Mouse (Mus musculus) hindbrain, embryonic 12.5 days (tissue): Measurements from ENCODE around the gene Ttc5. TPM values are rescaled to one million over a fixed set of nuclear protein-coding genes. Genes with fewer than 3 reads are reported as not detected.
A peak's percentile ranks its signal among the peaks of the same experiment; 100 is the strongest.

Source experiments
- ATAC-seq: fragments of 200-750 bp; cut with Nextera tagmentation; 2 replicates; pipeline ENCODE4 v1.8.0; 2017; ENCODE audit warnings: moderate TSS enrichment; ENCODE audit not compliant: low FRiP score
- H3K27ac ChIP-seq: fragments of 300-500 bp; sonication (generic); 2 replicates; pipeline ENCODE4 v1.5.1; 2016; ENCODE audit warnings: mild to moderate bottlenecking
- H3K27me3 ChIP-seq: fragments of 300-500 bp; sonication (generic); 2 replicates; pipeline ENCODE4 v1.6.1; 2016; ENCODE audit warnings: mild to moderate bottlenecking
- H3K36me3 ChIP-seq: fragments of 300-500 bp; sonication (generic); 2 replicates; pipeline ENCODE4 v1.6.1; 2016; ENCODE audit warnings: mild to moderate bottlenecking
- H3K4me1 ChIP-seq: fragments of 300-500 bp; sonication (generic); 2 replicates; pipeline ENCODE4 v1.6.1; 2016
- H3K4me2 ChIP-seq: fragments of 300-500 bp; sonication (generic); replicated peaks from 2 replicates; pipeline ENCODE4 v1.6.1; 2016; ENCODE audit warnings: mild to moderate bottlenecking
- H3K4me3 ChIP-seq: fragments of 300-500 bp; sonication (generic); 2 replicates; pipeline ENCODE4 v1.5.1; 2016; ENCODE audit warnings: mild to moderate bottlenecking
- H3K9ac ChIP-seq: fragments of 300-500 bp; sonication (generic); 2 replicates; pipeline ENCODE4 v1.6.1; 2016; ENCODE audit warnings: mild to moderate bottlenecking, moderate library complexity
- H3K9me3 ChIP-seq: fragments of 300-500 bp; sonication (generic); replicated peaks from 2 replicates; pipeline ENCODE4 v1.6.1; 2016; ENCODE audit warnings: mild to moderate bottlenecking
- WGBS: fragments of 180-500 bp; shearing (Covaris S2); methylation state at CpG from one replicate; pipeline ENCODE4 v1.1.7; 2016; 5-methylcytosine and 5-hydroxymethylcytosine counted together
- polyA plus RNA-seq: library from polyadenylated mRNA; unstranded; fragments of >200 nt; fragmentation: Nextera tagmentation; extraction: Ambion mirVana; gene quantifications from 2 replicates; pipeline ENCODE4 v1.2.1, GENCODE M21; 2016

The Ttc5 gene
- polyA plus RNA-seq, 1 experiment from 2014 or later, result 105 TPM

GRCm38 (mm10) chr14:50802441-50802840 lies 17.1 kb upstream of the Ttc5 start:
- Histone ChIP-seq H3K4me1 (no peaks in the 10 kb centered on the region), H3K9me3 (no peaks in the 10 kb centered on the region), H3K4me2 (no peak overlapping the region), H3K4me3 (no peak overlapping the region), H3K27me3 (no peaks in the 10 kb centered on the region), H3K27ac (no peak overlapping the region), H3K9ac (no peak overlapping the region), H3K36me3 (no peaks in the 10 kb centered on the region)
- 84% methylated on average over 6 of the region's 6 CpGs for WGBS
- ATAC-seq, result no peak

- H3K4me2 ChIP-seq, result no peak overlapping the region
- ATAC-seq, result 0 out of 2 replicates have a peak, but pooled peaks have one; percentile 38
Observed at GRCm38 (mm10) chr14:50799502-50800259, 14.4 kb upstream of the Ttc5 start.

GRCm38 (mm10) chr14:50798512-50798911 lies 13.2 kb upstream of the Ttc5 start:
- Histone ChIP-seq H3K9me3 (no peaks in the 10 kb centered on the region), H3K4me3 (no peak overlapping the region)

More at GRCm38 (mm10) chr14:50799502-50800259, 14.4 kb upstream of the Ttc5 start:
- 6% methylated on average over 3 of the region's 3 CpGs for WGBS
- Histone ChIP-seq H3K27me3 (no peaks in the 10 kb centered on the region), H3K4me1 (no peaks in the 10 kb centered on the region), H3K9me3 (no peaks in the 10 kb centered on the region), H3K4me3 (no peak overlapping the region), H3K36me3 (no peaks in the 10 kb centered on the region), H3K27ac (no peak overlapping the region), H3K9ac (no peak overlapping the region)

GRCm38 (mm10) chr14:50796464-50796863 lies 11.1 kb upstream of the Ttc5 start:
- 92% methylated on average over 1 of the region's 1 CpGs for WGBS
- Histone ChIP-seq H3K9me3 (no peaks in the 10 kb centered on the region), H3K27ac (no peak overlapping the region), H3K9ac (no peak overlapping the region), H3K4me1 (no peaks in the 10 kb centered on the region), H3K36me3 (no peaks in the 10 kb centered on the region), H3K4me2 (no peak overlapping the region), H3K4me3 (no peak overlapping the region), H3K27me3 (no peaks in the 10 kb centered on the region)
- no peak for ATAC-seq

More at GRCm38 (mm10) chr14:50798512-50798911, 13.2 kb upstream of the Ttc5 start:
- ATAC-seq, result no peak
- Histone ChIP-seq H3K36me3 (no peaks in the 10 kb centered on the region), H3K27me3 (no peaks in the 10 kb centered on the region), H3K4me1 (no peaks in the 10 kb centered on the region), H3K27ac (no peak overlapping the region), H3K9ac (no peak overlapping the region), H3K4me2 (no peak overlapping the region)
- 76% methylated on average over 2 of the region's 2 CpGs for WGBS

- Histone ChIP-seq H3K9me3 (no peaks in the 10 kb centered on the region), H3K9ac (no peak overlapping the region), H3K27ac (no peak overlapping the region), H3K4me1 (no peaks in the 10 kb centered on the region), H3K36me3 (no peaks in the 10 kb centered on the region), H3K27me3 (no peaks in the 10 kb centered on the region), H3K4me2 (no peak overlapping the region), H3K4me3 (no peak overlapping the region)
- WGBS, result 86% methylated on average over 4 of the region's 4 CpGs
- ATAC-seq, result no peak
Observed at GRCm38 (mm10) chr14:50795965-50796364, 10.6 kb upstream of the Ttc5 start.

GRCm38 (mm10) chr14:50795261-50795935 lies 10.1 kb upstream of the Ttc5 start:
- WGBS, result 94% methylated on average over 24 of the region's 24 CpGs
- Histone ChIP-seq H3K9me3 (no peaks in the 10 kb centered on the region), H3K4me2 (no peak overlapping the region), H3K36me3 (no peaks in the 10 kb centered on the region), H3K27ac (no peak overlapping the region), H3K27me3 (no peaks in the 10 kb centered on the region), H3K4me1 (no peaks in the 10 kb centered on the region), H3K4me3 (no peak overlapping the region), H3K9ac (no peak overlapping the region)
- ATAC-seq, result no peak

- Histone ChIP-seq H3K4me2 (no peak overlapping the region), H3K4me1 (peaks cover 5% of the 10 kb centered on the region), H3K27ac (no peak overlapping the region), H3K27me3 (no peaks in the 10 kb centered on the region), H3K36me3 (no peaks in the 10 kb centered on the region), H3K4me3 (no peak overlapping the region), H3K9me3 (no peaks in the 10 kb centered on the region), H3K9ac (no peak overlapping the region)
- ATAC-seq, result no peak
- 14% methylated on average over 2 of the region's 2 CpGs for WGBS
Observed at GRCm38 (mm10) chr14:50788157-50788556, 2.8 kb upstream of the Ttc5 start.

GRCm38 (mm10) chr14:50784391-50785250 lies 698 bp downstream of the Ttc5 start:
- peak overlapping the region; percentile 81 for H3K4me3 ChIP-seq
- no peaks in the 10 kb centered on the region for H3K27me3 ChIP-seq
- peak overlapping the region; percentile 80 for H3K27ac ChIP-seq
- H3K36me3 ChIP-seq, result peaks cover 19% of the 10 kb centered on the region
- peak overlapping the region; percentile 55 for H3K4me2 ChIP-seq
- peak overlapping the region; percentile 82 for H3K9ac ChIP-seq
- 31% methylated on average over 16 of the region's 16 CpGs for WGBS
- ATAC-seq, result no peak
- H3K9me3 ChIP-seq, result no peaks in the 10 kb centered on the region; the same call in 1 of the 2 replicates
- peaks cover 5% of the 10 kb centered on the region for H3K4me1 ChIP-seq

- no peak overlapping the region for H3K4me3 ChIP-seq
- H3K9ac ChIP-seq, result no peak overlapping the region
- H3K27ac ChIP-seq, result no peak overlapping the region
- H3K4me1 ChIP-seq, result peaks cover 5% of the 10 kb centered on the region
- WGBS, result 98% methylated on average over 3 of the region's 3 CpGs
- H3K27me3 ChIP-seq, result no peaks in the 10 kb centered on the region
- H3K4me2 ChIP-seq, result no peak overlapping the region
- ATAC-seq, result no peak
- H3K36me3 ChIP-seq, result peaks cover 26% of the 10 kb centered on the region
- no peaks in the 10 kb centered on the region; the same call in 1 of the 2 replicates for H3K9me3 ChIP-seq
Observed at GRCm38 (mm10) chr14:50782166-50782565, 3.2 kb downstream of the Ttc5 start.

GRCm38 (mm10) chr14:50771342-50771741 lies 14.0 kb downstream of the Ttc5 start:
- Histone ChIP-seq H3K9me3 (no peaks in the 10 kb centered on the region), H3K36me3 (peaks cover 84% of the 10 kb centered on the region), H3K4me3 (no peak overlapping the region), H3K9ac (no peak overlapping the region), H3K27me3 (no peaks in the 10 kb centered on the region), H3K27ac (no peak overlapping the region), H3K4me2 (no peak overlapping the region), H3K4me1 (no peaks in the 10 kb centered on the region)
- WGBS, result 78% methylated on average over 2 of the region's 2 CpGs
- ATAC-seq, result no peak

- no peak for ATAC-seq
- 93% methylated on average over 6 of the region's 6 CpGs for WGBS
Observed at GRCm38 (mm10) chr14:50765736-50766135, 19.6 kb downstream of the Ttc5 start.

More at GRCm38 (mm10) chr14:50765736-50766135, 19.6 kb downstream of the Ttc5 start:
- Histone ChIP-seq H3K27me3 (no peaks in the 10 kb centered on the region), H3K4me2 (no peak overlapping the region), H3K4me3 (no peak overlapping the region), H3K36me3 (peaks cover 57% of the 10 kb centered on the region), H3K27ac (no peak overlapping the region), H3K9me3 (no peaks in the 10 kb centered on the region), H3K9ac (no peak overlapping the region), H3K4me1 (no peaks in the 10 kb centered on the region)
